In the genomic region with DNA sequence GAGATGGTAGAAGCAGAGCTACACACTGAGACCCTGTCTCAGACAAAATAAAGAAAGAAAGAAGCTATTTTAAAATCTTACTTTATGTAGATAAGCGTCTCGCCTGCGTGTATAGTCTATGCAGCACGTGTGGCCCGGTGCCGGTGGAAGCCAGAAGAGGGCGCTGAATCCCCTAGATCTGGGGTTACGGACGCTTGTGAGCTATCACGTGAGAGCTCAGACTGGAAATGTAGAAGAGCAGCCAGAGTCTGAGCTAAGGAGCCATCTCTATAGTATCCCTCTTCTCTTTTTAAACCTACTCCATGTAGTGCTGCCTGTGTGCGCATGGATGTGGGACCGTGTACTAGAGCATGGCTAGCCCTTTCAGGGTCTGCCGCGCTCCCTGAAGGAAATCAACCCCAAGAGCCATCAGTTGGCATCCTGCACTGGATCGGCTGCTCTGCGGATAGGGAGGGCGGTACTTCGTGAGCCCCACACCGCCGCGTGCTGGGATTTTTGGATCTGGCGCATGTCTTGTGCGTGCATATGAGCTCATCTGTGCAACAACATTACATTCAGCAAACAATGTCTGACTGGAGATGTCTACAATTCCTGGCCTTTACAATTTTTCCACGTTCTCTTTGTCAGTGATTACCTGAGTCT, we compare ENCODE assay signal across 8 mouse cellular contexts. TPM values are rescaled to one million over a fixed set of nuclear protein-coding genes. Genes with fewer than 3 reads are reported as not detected.
DNase-seq lines count a peak whose midpoint lies in the region; ATAC-seq lines count a peak whose summit lies in the region.

No protein-coding gene starts in this region.

- intact Hi-C loops in left cerebral cortex, postnatal 14 days (cut with DNase I): no loop called here

- peak; percentile 73 to 84 for DNase-seq in left cerebral cortex, postnatal 14 days (ENCODE audit: low spot score in 2 of 2)
- no peak for DNase-seq in left cerebral cortex, adult 11 months (ENCODE audit: low spot score)
- peak; percentile 65 for DNase-seq in adrenal gland, adult 2 months
- peak; percentile 80 for DNase-seq in limb, embryonic 11.5 days (ENCODE audit: low spot score)
- DNase-seq in midbrain, embryonic 10.5 days (ENCODE audit: low spot score): peak; percentile 79
- peak; percentile 71 for DNase-seq in thymus, postnatal 14 days

- peaks cover 3% of the 10 kb centered on the region for H3K36me3 ChIP-seq in embryonic facial prominence, embryonic 15.5 days
- H3K36me3 ChIP-seq in hindbrain, embryonic 13.5 days: no peaks in the 10 kb centered on the region
- H3K36me3 ChIP-seq in limb, embryonic 11.5 days (ENCODE audit: control insufficient read depth, insufficient read depth, low read length): no peaks in the 10 kb centered on the region
- peaks cover 8% of the 10 kb centered on the region for H3K36me3 ChIP-seq in midbrain, embryonic 10.5 days

- 29% methylated on average over 24 of the region's 24 CpGs for WGBS in embryonic facial prominence, embryonic 15.5 days
- 26% methylated on average over 24 of the region's 24 CpGs for WGBS in hindbrain, embryonic 13.5 days
- 26% methylated on average over 24 of the region's 24 CpGs for WGBS in limb, embryonic 11.5 days
- WGBS in midbrain, embryonic 10.5 days: 24% methylated on average over 24 of the region's 24 CpGs

- H3K27me3 ChIP-seq in embryonic facial prominence, embryonic 15.5 days: no peaks in the 10 kb centered on the region
- no peaks in the 10 kb centered on the region for H3K27me3 ChIP-seq in hindbrain, embryonic 13.5 days
- H3K27me3 ChIP-seq in limb, embryonic 11.5 days (ENCODE audit: control insufficient read depth, insufficient read depth, low read length): no peaks in the 10 kb centered on the region
- peaks cover 11% of the 10 kb centered on the region; the same call in 1 of the 2 replicates for H3K27me3 ChIP-seq in midbrain, embryonic 10.5 days (ENCODE audit: low read depth, poor library complexity, severe bottlenecking)

- H3K9ac ChIP-seq in embryonic facial prominence, embryonic 15.5 days: no peak overlapping the region
- peak overlapping the region; percentile 56; the same call in 1 of the 2 replicates for H3K9ac ChIP-seq in hindbrain, embryonic 13.5 days
- H3K9ac ChIP-seq in limb, embryonic 11.5 days (ENCODE audit: low read length): peak overlapping the region; percentile 22; the same call in 1 of the 2 replicates

- H3K4me2 ChIP-seq in embryonic facial prominence, embryonic 15.5 days (replicated peaks): peak overlapping the region; percentile 48
- peak overlapping the region; percentile 49 for H3K4me2 ChIP-seq in hindbrain, embryonic 13.5 days
- H3K4me2 ChIP-seq in limb, embryonic 11.5 days (ENCODE audit: low read depth, severe bottlenecking): peak overlapping the region; percentile 34; the same call in 1 of the 2 replicates

- H3K27ac ChIP-seq in embryonic facial prominence, embryonic 15.5 days (replicated peaks): peak overlapping the region; percentile 60; the same call in 1 of the 2 replicates
- H3K27ac ChIP-seq in hindbrain, embryonic 13.5 days: 0 out of 2 replicates have a peak overlapping the region, but pooled peaks have one; percentile 48
- H3K27ac ChIP-seq in limb, embryonic 11.5 days (replicated peaks; ENCODE audit: low read depth, low read length): no peak overlapping the region
- peak overlapping the region; percentile 74 for H3K27ac ChIP-seq in midbrain, embryonic 10.5 days (replicated peaks)

- ATAC-seq in embryonic facial prominence, embryonic 15.5 days (ENCODE audit: insufficient number of reproducible peaks, low FRiP score, low TSS enrichment, low read depth): 0 out of 2 replicates have a peak, but pooled peaks have one; percentile 41
- peak; percentile 71 for ATAC-seq in hindbrain, embryonic 13.5 days (ENCODE audit: low FRiP score)
- ATAC-seq in limb, embryonic 11.5 days (ENCODE audit: insufficient number of reproducible peaks, low FRiP score, low TSS enrichment, low read depth): peak; percentile 64; the same call in 1 of the 2 replicates

- no peaks in the 10 kb centered on the region for H3K9me3 ChIP-seq in embryonic facial prominence, embryonic 15.5 days (replicated peaks)
- H3K9me3 ChIP-seq in hindbrain, embryonic 13.5 days: no peaks in the 10 kb centered on the region
- no peaks in the 10 kb centered on the region; the same call in 1 of the 2 replicates for H3K9me3 ChIP-seq in limb, embryonic 11.5 days (ENCODE audit: control insufficient read depth, low read length)
- no peaks in the 10 kb centered on the region for H3K9me3 ChIP-seq in midbrain, embryonic 10.5 days (replicated peaks)

- H3K4me3 ChIP-seq in embryonic facial prominence, embryonic 15.5 days (replicated peaks): peak overlapping the region; percentile 29
- H3K4me3 ChIP-seq in hindbrain, embryonic 13.5 days: peak overlapping the region; percentile 25; the same call in 1 of the 2 replicates
- no peak overlapping the region for H3K4me3 ChIP-seq in limb, embryonic 11.5 days (ENCODE audit: low read depth, low read length)
- H3K4me3 ChIP-seq in midbrain, embryonic 10.5 days: peak overlapping the region; percentile 42

- peaks cover 10% of the 10 kb centered on the region; the same call in 1 of the 2 replicates for H3K4me1 ChIP-seq in embryonic facial prominence, embryonic 15.5 days
- peaks cover 18% of the 10 kb centered on the region for H3K4me1 ChIP-seq in hindbrain, embryonic 13.5 days (replicated peaks)
- 0 out of 2 replicates have a peak, but pooled peaks cover 3% of the 10 kb centered on the region for H3K4me1 ChIP-seq in limb, embryonic 11.5 days (ENCODE audit: control insufficient read depth, insufficient read depth, low read length)
- H3K4me1 ChIP-seq in midbrain, embryonic 10.5 days: peaks cover 30% of the 10 kb centered on the region

RNA-seq across cellular contexts. Expression of a gene that starts 31.6 kb away (rescaled TPM):
- 1 to 10 TPM; 6.2 to 8.1 TPM for total RNA-seq in left cerebral cortex, postnatal 14 days (2021)
- 10 to 100 TPM; 12.0 to 16.1 TPM for total RNA-seq in adrenal gland, adult 2 months (2021)
- polyA plus RNA-seq in adrenal gland, adult 2 months (2012; rRNA removed): 15.7 and 16.5 TPM in 2 replicates
- polyA plus RNA-seq in embryonic facial prominence, embryonic 15.5 days (2015; fragmentation: Nextera tagmentation; extraction: Ambion mirVana): 8.1 and 8.3 TPM in 2 replicates
- 7.4 and 7.6 TPM in 2 replicates for polyA plus RNA-seq in hindbrain, embryonic 13.5 days (2015; fragmentation: Nextera tagmentation; extraction: Ambion mirVana)
- 10.0 and 13.7 TPM in 2 replicates for polyA plus RNA-seq in limb, embryonic 11.5 days (2014; fragmentation: Nextera tagmentation; extraction: Ambion mirVana)
- 13.1 and 13.3 TPM in 2 replicates for polyA plus RNA-seq in midbrain, embryonic 10.5 days (2016; fragmentation: Nextera tagmentation; extraction: Ambion mirVana)

RNA-seq across cellular contexts. Expression of a gene that starts 33.8 kb away (rescaled TPM):
- 100 to 1,000 TPM in 1 of 2 experiments, 10 to 100 TPM in 1; 72.3 to 110 TPM for total RNA-seq in left cerebral cortex, postnatal 14 days (2021)
- 10 to 100 TPM; 21.9 to 22.0 TPM for total RNA-seq in adrenal gland, adult 2 months (2021)
- polyA plus RNA-seq in adrenal gland, adult 2 months (2012; rRNA removed): 35.8 and 39.4 TPM in 2 replicates
- 141 and 160 TPM in 2 replicates for polyA plus RNA-seq in embryonic facial prominence, embryonic 15.5 days (2015; fragmentation: Nextera tagmentation; extraction: Ambion mirVana)
- 94.4 and 96.5 TPM in 2 replicates for polyA plus RNA-seq in hindbrain, embryonic 13.5 days (2015; fragmentation: Nextera tagmentation; extraction: Ambion mirVana)
- polyA plus RNA-seq in limb, embryonic 11.5 days (2014; fragmentation: Nextera tagmentation; extraction: Ambion mirVana): 99.7 and 113 TPM in 2 replicates
- 212 and 273 TPM in 2 replicates for polyA plus RNA-seq in midbrain, embryonic 10.5 days (2016; fragmentation: Nextera tagmentation; extraction: Ambion mirVana)

RNA-seq across cellular contexts. Expression of a gene that starts 47.5 kb away (rescaled TPM):
- total RNA-seq in left cerebral cortex, postnatal 14 days (2021): under 1 TPM; 0.15 to 0.27 TPM
- total RNA-seq in adrenal gland, adult 2 months (2021): under 1 TPM; 0.07 to 0.32 TPM
- 0.10 and 0.25 TPM in 2 replicates for polyA plus RNA-seq in adrenal gland, adult 2 months (2012; rRNA removed)
- polyA plus RNA-seq in embryonic facial prominence, embryonic 15.5 days (2015; fragmentation: Nextera tagmentation; extraction: Ambion mirVana): 1.5 and 1.7 TPM in 2 replicates
- 1.1 and 1.2 TPM in 2 replicates for polyA plus RNA-seq in hindbrain, embryonic 13.5 days (2015; fragmentation: Nextera tagmentation; extraction: Ambion mirVana)
- 6.9 and 8.7 TPM in 2 replicates for polyA plus RNA-seq in limb, embryonic 11.5 days (2014; fragmentation: Nextera tagmentation; extraction: Ambion mirVana)
- 8.2 and 9.7 TPM in 2 replicates for polyA plus RNA-seq in midbrain, embryonic 10.5 days (2016; fragmentation: Nextera tagmentation; extraction: Ambion mirVana)

RNA-seq across cellular contexts. Expression of a gene that starts 52.8 kb away (rescaled TPM):
- 10 to 100 TPM; 19.7 to 22.1 TPM for total RNA-seq in left cerebral cortex, postnatal 14 days (2021)
- 10 to 100 TPM; 16.8 to 19.8 TPM for total RNA-seq in adrenal gland, adult 2 months (2021)
- polyA plus RNA-seq in adrenal gland, adult 2 months (2012; rRNA removed): 21.5 and 27.7 TPM in 2 replicates
- polyA plus RNA-seq in embryonic facial prominence, embryonic 15.5 days (2015; fragmentation: Nextera tagmentation; extraction: Ambion mirVana): 213 and 230 TPM in 2 replicates
- 244 and 245 TPM in 2 replicates for polyA plus RNA-seq in hindbrain, embryonic 13.5 days (2015; fragmentation: Nextera tagmentation; extraction: Ambion mirVana)
- 150 and 164 TPM in 2 replicates for polyA plus RNA-seq in limb, embryonic 11.5 days (2014; fragmentation: Nextera tagmentation; extraction: Ambion mirVana)
- polyA plus RNA-seq in midbrain, embryonic 10.5 days (2016; fragmentation: Nextera tagmentation; extraction: Ambion mirVana): 152 and 156 TPM in 2 replicates
